Mouse (Mus musculus) left cerebral cortex, postnatal 14 days (tissue): ENCODE data around the gene Ppm1n. TPM values are rescaled to one million over a fixed set of nuclear protein-coding genes. Genes with fewer than 3 reads are reported as not detected.

Source experiments
- DNase-seq, 2 experiments: peaks; one replicate each; pipeline ENCODE4 v3.0.0; 2021 to 2022; ENCODE audit warnings: low spot score in 2 of 2, mixed read lengths in 1 of 2
- intact Hi-C: fragments of 180-260 bp; cut with DNase I; formaldehyde crosslinking; loops from one replicate; pipeline ENCODE4 v1.15.1; 2025
- total RNA-seq, 2 experiments: library from RNA; stranded (reverse); gene quantifications; 2 replicates each; pipeline ENCODE4 v1.2.3; 2021

The Ppm1n gene
- total RNA-seq, 2 experiments from 2014 or later, result 0.40 TPM; not detected in 1

DNA sequence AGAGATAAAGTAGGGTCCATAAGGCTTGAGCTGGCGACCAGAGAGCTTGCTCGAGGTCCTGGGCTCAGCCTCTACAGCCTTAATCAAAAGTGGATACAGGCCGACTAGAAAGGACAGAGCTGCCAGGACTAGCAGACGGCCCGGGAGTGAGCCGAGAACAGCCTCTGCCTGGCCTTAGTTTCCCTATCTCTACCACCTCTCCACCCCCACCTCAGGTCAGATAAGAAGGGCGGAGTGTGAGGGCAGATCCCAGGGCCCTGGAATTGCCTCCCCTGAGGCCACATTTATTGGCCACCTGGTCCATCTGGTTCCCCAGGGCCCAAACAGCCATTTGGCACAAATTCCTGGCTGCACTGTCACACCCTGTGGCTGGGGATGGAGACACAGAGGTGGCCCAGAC, 14.7 kb downstream of the Ppm1n start:
- intact Hi-C loops, result no loop called here
- DNase-seq, result no peak

DNA sequence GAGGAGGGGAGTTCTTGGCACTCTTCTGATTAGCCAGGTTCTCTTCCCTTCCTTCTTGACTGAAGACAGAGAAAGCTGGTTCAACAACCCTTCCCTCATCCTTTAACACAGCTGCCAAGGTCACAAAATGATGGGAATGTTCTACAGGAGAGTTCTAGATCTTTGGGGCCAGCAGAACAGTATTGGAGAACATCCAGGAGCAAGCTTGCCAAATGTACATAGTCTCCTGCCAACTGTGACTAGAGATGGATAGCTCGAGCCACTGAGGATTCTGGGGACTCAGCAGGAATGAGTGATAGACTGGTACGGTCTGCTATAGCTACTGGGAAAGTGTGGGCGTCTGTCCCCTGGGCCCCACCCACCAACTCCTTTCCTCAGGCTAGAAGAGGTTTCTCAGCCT, 21.5 kb downstream of the Ppm1n start:
- intact Hi-C loops, result no loop called here
- DNase-seq, result no peak

DNA sequence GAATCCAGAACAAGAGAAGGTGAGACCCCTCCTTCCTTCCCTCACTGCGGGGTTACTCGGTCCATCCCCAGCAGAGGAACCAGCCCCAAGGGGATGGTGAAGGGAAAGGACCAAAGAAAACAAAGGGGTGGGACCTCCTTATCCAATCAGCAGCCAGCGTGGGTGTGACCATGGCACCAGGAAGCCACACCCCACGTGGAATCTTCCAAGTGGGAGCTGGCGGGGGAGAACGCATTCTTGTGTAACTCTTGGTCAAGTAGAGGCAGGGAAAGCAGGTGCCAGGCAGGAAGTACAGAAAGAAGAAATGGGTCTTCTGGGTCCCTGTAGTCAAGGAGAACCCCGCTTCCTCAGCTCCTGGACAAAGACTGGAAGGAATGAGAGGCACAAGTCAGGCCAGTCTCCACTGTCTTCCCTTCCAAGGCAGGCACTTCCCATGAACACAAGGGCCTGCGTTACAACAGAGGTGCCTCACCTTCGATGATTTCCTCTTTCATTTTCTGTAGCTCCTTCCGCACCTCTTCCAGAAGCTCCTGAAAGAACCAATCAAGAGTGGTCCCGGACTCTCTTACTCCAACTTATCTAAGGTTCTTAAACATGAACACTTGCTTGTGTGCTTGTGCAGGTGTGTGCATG, 22.4 kb downstream of the Ppm1n start:
- intact Hi-C loops, result no loop called here
- DNase-seq, result peak; percentile 57 to 86

DNA sequence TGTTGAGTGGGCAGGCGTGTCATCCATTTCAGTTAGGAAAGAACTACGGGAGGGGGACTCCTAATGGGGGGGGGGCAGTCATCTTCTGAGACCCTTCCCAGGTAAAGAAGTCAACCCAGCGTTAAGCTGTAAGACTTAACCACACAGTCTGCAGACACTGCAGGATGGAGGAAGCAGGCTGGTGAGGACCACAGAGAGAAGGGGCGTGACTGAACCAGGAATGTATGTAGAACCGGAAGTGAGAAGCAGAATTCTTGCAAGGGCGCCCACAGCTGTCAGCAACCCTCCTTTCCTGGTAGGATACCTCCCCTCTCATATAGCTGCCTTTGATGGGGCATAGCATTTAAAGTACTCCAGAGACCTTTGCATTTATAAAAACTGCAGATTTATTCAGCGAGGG, 23.3 kb downstream of the Ppm1n start:
- intact Hi-C loops, result no loop called here
- DNase-seq, result no peak

DNA sequence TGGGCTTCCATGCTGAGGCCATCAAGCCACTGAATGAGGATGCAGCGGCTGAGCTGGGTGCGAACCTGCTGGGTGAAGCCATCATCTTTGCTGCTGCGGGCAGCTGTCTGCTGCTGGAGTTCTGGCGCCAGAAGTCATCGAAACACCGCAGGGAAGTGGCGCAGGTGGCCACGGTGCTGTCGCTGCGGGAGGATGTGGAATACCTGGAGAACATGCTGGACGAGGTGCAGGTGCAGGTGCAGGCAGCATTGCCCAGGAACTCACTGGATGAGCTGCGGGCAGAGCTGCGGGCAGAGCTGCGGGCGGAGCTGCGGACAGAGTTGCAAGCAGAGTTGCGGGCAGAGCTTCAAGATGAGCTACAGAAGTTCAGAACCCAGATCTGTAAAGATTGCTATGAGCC, 24.5 kb downstream of the Ppm1n start:
- intact Hi-C loops, result no loop called here
- DNase-seq, result no peak

DNA sequence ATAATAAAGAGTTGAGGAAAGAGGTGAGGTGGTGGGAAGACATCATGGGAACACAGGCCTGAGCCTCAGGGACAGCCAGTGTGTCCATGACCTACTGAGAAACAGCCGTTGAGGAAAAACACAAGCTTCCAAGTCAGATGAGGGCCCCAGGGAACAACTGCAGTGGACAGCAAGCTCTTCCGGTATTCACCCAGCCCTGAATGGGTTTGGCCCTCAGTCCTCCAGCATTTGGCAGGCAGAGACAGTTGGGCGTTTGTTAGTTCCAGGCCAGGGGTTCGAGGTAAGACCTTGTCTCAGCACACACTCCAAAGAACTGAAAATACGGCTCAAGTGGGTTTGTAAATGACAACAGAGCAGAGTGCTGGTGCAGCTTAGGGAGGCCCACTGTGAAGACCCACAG, 26.4 kb downstream of the Ppm1n start:
- intact Hi-C loops, result no loop called here
- DNase-seq, result no peak

DNA sequence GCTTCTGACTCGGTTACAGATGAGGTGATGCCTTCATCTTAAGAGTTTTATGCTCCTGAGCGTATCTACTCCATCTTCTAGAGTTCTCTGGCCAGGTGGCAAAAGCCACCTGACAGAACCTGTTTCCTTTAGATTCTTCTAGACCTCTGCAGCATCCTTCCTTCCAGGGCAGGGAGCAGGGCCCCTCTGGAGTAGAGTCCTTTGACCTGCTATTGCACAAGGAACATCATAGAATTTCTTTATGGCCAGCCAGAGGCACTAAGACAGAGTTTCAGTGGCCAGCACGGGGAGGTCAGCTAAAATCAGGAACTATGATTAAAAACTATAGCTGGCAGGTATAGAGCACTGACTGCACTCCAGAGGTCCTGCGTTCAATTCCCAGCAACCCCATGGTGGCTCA, 27.8 kb downstream of the Ppm1n start:
- intact Hi-C loops, result no loop called here
- no peak for DNase-seq

DNA sequence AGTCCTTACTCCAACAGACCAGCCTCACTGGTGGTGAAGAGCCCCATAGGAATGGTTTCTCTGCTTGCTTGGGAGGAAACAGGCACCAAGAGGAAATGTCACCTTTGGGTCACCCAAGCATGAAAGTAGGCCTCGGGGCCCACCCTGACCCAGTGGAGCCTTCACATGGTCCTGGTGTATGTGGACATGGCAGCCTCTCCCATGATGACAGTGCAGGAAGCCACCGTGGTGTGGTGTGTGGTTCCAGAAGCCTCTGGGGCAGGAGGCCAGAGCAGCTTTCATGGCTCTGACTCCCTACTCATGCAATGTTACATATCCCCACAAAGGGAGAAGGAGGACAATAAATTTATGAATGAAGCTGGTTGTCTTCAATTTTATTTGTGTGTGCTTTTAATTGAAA, 32.4 kb downstream of the Ppm1n start:
- intact Hi-C loops, result no loop called here
- DNase-seq, result no peak

DNA sequence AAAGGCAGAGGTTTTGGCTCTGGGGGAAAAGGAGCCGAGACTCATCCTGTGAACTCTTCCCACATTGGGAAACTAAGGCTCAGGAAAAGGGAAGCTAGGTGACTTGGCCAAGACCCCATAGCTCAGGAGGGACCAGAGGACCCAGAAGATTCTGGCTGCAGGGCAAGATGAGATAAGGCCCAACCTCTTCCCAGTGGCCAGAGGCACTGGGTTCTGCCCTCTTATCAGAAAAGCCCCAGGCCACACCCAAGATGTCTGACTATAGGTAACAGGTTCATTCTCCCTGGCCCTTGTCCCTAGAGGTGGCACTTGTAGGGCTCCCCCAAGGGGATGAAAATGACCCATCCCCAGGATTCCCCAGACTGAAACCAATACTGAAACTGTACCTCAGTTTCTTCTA, 33.0 kb downstream of the Ppm1n start:
- intact Hi-C loops, result no loop called here
- no peak for DNase-seq

DNA sequence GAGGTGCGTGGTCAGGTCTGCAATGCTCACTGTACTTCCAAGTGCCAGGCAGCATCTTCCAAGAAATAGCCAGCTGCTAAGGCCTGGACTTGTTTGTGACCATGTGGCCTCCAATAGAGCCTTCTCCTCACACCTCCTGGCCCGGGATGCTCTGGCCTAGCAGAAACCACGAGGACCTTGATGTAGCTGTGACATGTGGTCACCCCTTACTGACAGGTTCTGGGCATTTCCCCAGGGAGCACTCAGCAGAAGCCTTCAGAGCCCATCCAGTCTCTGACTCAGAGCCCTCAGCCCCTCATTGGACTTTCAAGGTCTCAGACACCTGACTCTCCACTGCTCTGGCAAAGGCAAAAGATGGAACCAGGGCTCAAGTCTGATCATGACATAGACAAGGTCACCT, 34.8 kb downstream of the Ppm1n start:
- DNase-seq, result no peak
- intact Hi-C loops, result no loop called here

DNA sequence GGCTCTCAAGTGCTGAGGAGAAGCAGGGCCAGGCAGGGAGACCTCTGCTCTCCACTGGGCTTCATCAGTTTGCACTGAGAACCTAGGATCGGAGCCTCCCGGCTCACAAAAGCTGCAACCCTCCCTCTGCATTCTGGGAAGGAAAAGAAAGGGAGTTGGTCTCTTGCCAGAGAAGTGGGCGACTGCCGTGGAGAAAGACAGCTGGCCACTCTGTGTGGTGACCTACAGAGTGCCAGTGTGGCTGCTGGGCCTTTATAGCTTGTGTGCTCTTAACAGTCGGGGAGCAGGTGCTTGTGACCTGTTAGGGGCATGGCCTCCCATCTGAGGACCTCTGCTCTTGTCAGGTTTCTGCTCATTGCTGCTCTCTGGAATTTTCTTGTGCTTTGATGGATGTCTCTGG, 36.0 kb downstream of the Ppm1n start:
- intact Hi-C loops, result no loop called here
- peak; percentile 54 to 75 for DNase-seq

DNA sequence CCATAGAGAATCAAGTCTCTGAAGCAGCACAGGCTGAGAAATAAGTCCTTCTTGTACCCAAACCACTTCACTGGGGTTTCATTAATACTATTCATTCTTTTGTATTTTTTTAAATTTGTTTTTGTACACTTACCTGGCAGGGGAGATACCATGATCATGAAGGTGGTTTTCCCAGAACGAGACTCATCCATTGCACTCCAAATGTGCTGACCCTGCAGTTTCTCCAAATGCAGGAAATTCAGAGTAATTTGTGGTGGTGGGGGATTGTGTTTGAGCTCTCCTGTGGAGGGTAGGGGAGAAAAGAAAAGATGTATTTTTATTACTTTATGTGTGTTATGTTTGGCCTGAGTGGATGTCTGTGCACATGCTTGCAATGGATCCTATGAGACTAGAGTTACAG, 37.9 kb downstream of the Ppm1n start:
- intact Hi-C loops, result no loop called here
- no peak for DNase-seq

DNA sequence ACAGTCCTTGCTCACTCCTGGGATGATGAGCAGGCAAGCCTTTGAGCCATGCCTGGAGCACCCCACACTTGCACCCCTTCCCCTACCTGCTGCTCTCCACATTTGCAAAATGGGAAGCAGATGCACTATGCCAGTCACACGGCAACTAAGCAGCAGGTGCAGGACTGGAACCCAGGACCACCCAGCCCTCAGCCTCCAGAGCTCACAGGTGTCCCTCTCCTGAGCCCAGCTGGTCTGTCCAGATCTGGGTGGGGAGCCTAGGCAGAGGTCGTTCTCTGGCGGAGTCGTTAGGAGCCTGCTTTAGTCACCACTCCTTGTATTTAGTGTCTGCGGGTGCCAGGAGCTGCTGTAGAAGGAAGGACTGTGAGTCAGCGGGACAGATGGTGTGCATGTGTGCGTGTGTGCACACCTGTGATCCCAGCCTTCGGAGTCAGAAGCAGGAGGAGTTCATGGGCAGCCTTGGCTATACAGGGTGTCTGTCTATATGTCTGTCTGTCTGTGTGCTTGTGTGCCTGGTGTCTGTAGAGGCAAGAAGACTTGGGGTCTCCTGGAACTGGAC, 38.9 kb downstream of the Ppm1n start:
- no peak for DNase-seq
- intact Hi-C loops, result no loop called here

DNA sequence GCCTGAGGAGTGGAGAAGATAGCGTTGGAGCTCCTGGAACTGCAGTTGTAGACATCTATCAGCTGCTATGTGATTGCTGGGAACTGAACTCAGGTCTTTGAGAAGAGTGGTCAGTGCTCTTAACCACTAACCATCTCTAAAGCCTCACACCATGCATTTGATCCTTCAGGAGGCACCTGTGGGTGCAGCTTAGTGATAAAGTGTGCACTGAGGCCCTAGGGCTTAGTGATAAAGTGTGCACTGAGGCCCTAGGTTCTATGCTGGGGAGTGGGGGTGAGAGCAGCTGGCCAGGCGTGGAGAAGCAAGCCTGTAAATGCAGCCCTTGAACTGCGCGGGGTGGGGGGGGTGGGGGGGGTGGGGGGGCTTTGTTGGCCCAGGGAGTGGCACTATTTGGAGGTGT, 39.9 kb downstream of the Ppm1n start:
- DNase-seq, result no peak
- intact Hi-C loops, result loop anchor here (2.0 to 5.0 kb wide), 3 partner anchors 41 to 107 kb away; partner anchors contain the start of gene Ppm1n

DNA sequence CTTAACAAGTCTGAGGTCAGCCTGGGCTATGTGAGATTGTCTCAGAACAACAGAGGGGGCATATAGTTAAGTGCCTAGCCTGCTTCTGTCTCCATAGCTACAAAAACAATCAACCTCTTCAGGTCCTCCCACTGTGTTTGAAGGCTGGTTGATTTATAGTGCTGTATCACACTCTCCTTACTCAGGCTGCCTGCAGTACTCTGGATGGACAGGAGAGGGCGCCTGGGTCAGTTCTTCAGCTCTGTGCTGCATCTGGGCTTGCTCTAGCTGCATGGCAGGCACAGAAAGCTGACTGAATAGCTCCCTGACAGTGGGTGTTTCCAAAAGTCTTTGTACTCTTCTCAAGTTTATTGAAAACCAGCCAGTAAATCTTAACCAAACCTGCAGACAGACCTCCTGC, 40.4 kb downstream of the Ppm1n start:
- DNase-seq, result peak; percentile 96
- intact Hi-C loops, result loop anchor here (2.0 to 5.0 kb wide), 3 partner anchors 41 to 108 kb away; partner anchors contain the start of gene Ppm1n

DNA sequence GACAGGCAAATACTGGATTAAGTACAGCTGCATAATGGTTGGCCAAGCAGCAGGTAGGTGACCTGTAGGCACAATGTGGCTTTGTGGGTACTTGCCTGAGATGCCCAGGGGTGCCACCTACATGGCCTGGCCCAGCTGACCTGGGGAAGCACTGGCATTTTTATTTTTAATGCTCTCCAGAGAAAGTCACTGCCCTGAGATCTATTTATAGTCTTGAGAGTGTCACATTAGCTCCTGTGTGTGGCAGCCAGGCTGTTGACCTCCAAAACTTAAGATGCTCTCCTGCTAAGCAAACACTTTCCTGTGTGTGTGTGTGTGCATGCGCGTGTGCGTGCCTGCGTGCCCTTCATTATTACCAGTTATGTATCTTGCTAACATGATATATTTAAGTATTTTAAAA, 41.5 kb downstream of the Ppm1n start:
- intact Hi-C loops, result loop anchor here (2.0 to 5.0 kb wide), 3 partner anchors 42 to 109 kb away; partner anchors contain the start of gene Ppm1n

DNA sequence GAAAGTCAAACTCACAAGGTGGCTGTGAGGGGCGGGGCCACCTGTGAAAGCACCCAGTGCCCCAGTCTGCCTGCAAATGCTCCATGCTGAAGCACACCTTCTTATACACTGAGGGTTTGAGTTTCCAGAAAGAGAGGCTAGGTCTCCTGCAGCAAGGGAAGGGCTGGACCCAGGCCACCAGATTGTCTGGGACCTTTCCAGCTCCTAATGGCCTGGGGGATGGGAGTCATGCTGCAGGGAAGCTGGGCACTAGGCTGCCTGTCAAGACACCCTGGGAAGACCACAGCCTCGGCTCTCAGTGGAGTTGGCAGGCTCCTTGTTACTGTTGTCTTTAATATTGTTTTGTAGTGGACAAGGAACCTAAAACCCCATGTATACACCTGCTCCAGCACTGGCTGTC, 43.5 kb downstream of the Ppm1n start:
- no peak for DNase-seq
- intact Hi-C loops, result loop anchor here (5.0 kb wide), 2 partner anchors 61 to 111 kb away; no protein-coding TSS in a partner anchor

More for the DNA sequence above, 41.5 kb downstream of the Ppm1n start:
- DNase-seq, result no peak

DNA sequence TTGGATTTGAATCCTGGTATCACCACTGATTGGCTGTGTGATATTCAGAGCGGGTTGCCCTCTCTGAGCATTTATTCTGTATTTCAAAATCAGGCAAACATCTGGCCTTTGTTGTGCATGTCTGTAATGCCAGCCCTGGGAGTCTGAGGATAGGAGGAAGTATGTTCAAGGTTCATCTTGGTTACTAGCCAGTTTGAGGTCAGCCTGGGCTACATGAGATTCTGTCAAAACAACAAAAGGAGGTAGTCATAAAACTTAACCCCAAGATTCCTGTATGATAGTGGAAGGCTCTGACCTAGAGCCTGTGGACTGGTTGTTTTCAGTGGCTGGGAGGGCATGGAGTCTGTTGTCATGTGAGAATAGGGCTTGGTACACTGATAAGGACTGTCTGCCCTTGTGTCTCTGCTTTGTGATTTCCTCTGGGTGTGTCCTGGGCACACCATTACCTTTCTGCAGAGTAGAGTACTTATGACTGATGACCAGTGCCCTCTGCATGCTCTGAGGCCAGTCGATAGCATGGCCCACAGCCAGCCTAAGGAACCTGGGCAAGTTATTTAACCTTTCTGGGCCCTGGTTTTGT, 44.7 kb downstream of the Ppm1n start:
- intact Hi-C loops, result loop anchor here (5.0 kb wide), 2 partner anchors 62 to 112 kb away; no protein-coding TSS in a partner anchor
- DNase-seq, result no peak

DNA sequence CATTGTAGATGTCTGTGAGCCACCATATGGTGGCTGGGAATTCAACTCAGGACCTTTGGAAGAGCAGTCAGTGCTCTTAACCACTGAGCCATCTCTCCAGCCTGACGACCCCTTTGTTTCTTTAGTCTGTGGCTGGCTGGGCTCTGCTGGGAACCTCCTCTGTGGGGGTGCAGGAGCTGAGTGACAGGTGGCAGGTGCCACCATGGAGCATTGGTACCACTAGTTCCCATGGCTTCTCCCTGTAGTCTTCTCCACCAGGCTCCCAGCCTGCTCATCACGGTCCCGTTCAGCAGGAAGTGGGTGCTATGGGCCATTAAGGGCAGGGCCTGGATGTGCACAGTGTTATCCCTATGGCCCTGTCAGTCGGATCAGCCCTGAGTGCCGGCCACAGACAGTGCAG, 45.2 kb downstream of the Ppm1n start:
- intact Hi-C loops, result loop anchor here (5.0 kb wide), 2 partner anchors 63 to 113 kb away; no protein-coding TSS in a partner anchor
- DNase-seq, result no peak

DNA sequence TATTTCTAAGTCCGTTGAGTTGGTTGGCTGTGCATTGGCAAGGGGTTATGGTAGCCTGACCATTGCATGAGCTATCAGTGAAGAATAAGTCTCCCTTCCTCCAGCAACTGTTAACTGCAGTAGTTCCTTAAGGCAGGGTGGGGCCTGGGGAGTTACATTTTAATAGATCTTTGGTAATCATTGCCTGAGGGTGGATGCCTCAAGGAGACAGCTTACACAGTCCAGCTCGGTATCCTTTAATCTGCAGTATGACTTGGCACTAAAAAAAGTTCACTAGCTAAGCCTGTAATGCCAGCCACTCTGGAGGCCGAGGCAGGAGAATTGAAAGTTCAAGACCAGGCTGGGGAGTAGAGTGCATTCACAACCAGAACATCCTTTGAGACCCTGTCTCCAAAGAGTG, 48.0 kb downstream of the Ppm1n start:
- intact Hi-C loops, result no loop called here
- no peak for DNase-seq

DNA sequence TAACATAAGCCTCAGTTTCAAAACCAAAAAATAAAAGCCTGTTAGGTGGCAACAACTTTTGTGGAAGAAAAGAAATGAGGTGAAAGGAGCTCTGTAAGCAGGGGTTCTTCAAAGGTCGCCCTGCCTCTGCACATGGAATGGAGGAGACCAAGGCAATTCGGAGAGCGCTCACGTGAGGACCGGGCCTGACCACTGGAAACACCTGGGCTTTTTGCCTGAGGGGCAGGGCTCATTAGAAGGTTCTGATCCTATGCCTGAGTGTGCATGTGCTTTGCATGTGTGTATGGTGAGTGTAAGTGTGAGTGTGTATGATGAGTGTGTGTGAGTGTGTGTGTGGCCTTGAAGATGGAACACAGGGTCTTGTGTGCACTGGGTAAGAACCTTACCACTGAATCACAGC, 49.0 kb downstream of the Ppm1n start:
- no peak for DNase-seq
- intact Hi-C loops, result no loop called here
